Mouse (Mus musculus): Measurements from ENCODE around the gene Foxn2.

- no peak for TF ChIP-seq POLR2A (IDR thresholded peaks at IDR 0.05; ENCODE audit: borderline replicate concordance, low read depth, low read length)
- no peak for TF ChIP-seq CTCF (IDR thresholded peaks at IDR 0.05; ENCODE audit: low read depth, low read length)
Measured at GRCm38 (mm10) chr17:88504056-88504455, 63.5 kb downstream of the Foxn2 start.

All from bone marrow macrophage, adult 2 months (primary cell).